Mouse (Mus musculus): Measurements from ENCODE around the gene Rgs10. TPM values are rescaled to one million over a fixed set of nuclear protein-coding genes. Genes with fewer than 3 reads are reported as not detected.
"Not testable (repeated sequence)": the region's sequence is repeated elsewhere in the genome, so short reads cannot be mapped to it uniquely, and the experiment has no call there.

Rgs10 gene
- polyA plus RNA-seq, 1 experiment from 2014 or later = 56.8 TPM

GRCm38 (mm10) chr7:128346522-128346921 lies 72.0 kb downstream of the Rgs10 start:
- Histone ChIP-seq H3K4me3 (ENCODE audit: low read depth, low read length) (no peak overlapping the region), H3K27ac (ENCODE audit: low read depth, low read length) (no peak overlapping the region), H3K4me1 (ENCODE audit: control insufficient read depth, insufficient read depth, low read length) (no peaks in the 10 kb centered on the region; the same call in 1 of the 2 replicates), H3K9me3 (ENCODE audit: control insufficient read depth, low read length) (no peaks in the 10 kb centered on the region), H3K9ac (replicated peaks; ENCODE audit: low read depth, low read length) (no peak overlapping the region), H3K4me2 (ENCODE audit: low read depth, low read length) (no peak overlapping the region), H3K36me3 (ENCODE audit: control insufficient read depth, insufficient read depth, low read length) (no peaks in the 10 kb centered on the region), H3K27me3 (ENCODE audit: control insufficient read depth, insufficient read depth, low read length) (no peaks in the 10 kb centered on the region)
- WGBS = 85% methylated on average over 2 of the region's 2 CpGs
- no peak for ATAC-seq (ENCODE audit: low read depth)

- no peaks in the 10 kb centered on the region; the same call in 1 of the 2 replicates for H3K4me1 ChIP-seq (ENCODE audit: control insufficient read depth, insufficient read depth, low read length)
- H3K27ac ChIP-seq (ENCODE audit: low read depth, low read length) = no peak overlapping the region
- no peak overlapping the region for H3K9ac ChIP-seq (replicated peaks; ENCODE audit: low read depth, low read length)
- ATAC-seq (ENCODE audit: low read depth) = no peak
- no peak overlapping the region for H3K4me2 ChIP-seq (ENCODE audit: low read depth, low read length)
- no peaks in the 10 kb centered on the region for H3K36me3 ChIP-seq (ENCODE audit: control insufficient read depth, insufficient read depth, low read length)
- H3K27me3 ChIP-seq (ENCODE audit: control insufficient read depth, insufficient read depth, low read length) = no peaks in the 10 kb centered on the region
- no peak overlapping the region for H3K4me3 ChIP-seq (ENCODE audit: low read depth, low read length)
- WGBS = 85% methylated on average over 6 of the region's 6 CpGs
- H3K9me3 ChIP-seq (ENCODE audit: control insufficient read depth, low read length) = no peaks in the 10 kb centered on the region
These were observed 72.9 kb downstream of the Rgs10 start for GRCm38 (mm10) chr7:128345691-128346090.

GRCm38 (mm10) chr7:128344928-128345653 lies 73.5 kb downstream of the Rgs10 start:
- H3K9me3 ChIP-seq (ENCODE audit: control insufficient read depth, low read length) = no peaks in the 10 kb centered on the region
- WGBS = 67% methylated on average over 6 of the region's 6 CpGs
- no peaks in the 10 kb centered on the region; the same call in 1 of the 2 replicates for H3K4me1 ChIP-seq (ENCODE audit: control insufficient read depth, insufficient read depth, low read length)
- H3K27ac ChIP-seq (ENCODE audit: low read depth, low read length) = no peak overlapping the region
- 0 out of 2 replicates have a peak, but pooled peaks have one; percentile 34 for ATAC-seq (ENCODE audit: low read depth)
- H3K4me2 ChIP-seq (ENCODE audit: low read depth, low read length) = no peak overlapping the region
- H3K4me3 ChIP-seq (ENCODE audit: low read depth, low read length) = no peak overlapping the region
- no peak overlapping the region for H3K9ac ChIP-seq (replicated peaks; ENCODE audit: low read depth, low read length)
- H3K36me3 ChIP-seq (ENCODE audit: control insufficient read depth, insufficient read depth, low read length) = no peaks in the 10 kb centered on the region
- no peaks in the 10 kb centered on the region for H3K27me3 ChIP-seq (ENCODE audit: control insufficient read depth, insufficient read depth, low read length)

- H3K27ac ChIP-seq (ENCODE audit: low read depth, low read length) = no peak overlapping the region
- no peaks in the 10 kb centered on the region for H3K27me3 ChIP-seq (ENCODE audit: control insufficient read depth, insufficient read depth, low read length)
- no peak overlapping the region for H3K4me2 ChIP-seq (ENCODE audit: low read depth, low read length)
- WGBS = 88% methylated on average over 7 of the region's 7 CpGs
- H3K36me3 ChIP-seq (ENCODE audit: control insufficient read depth, insufficient read depth, low read length) = no peaks in the 10 kb centered on the region
- no peak for ATAC-seq (ENCODE audit: low read depth)
- H3K9ac ChIP-seq (replicated peaks; ENCODE audit: low read depth, low read length) = no peak overlapping the region
- H3K4me3 ChIP-seq (ENCODE audit: low read depth, low read length) = no peak overlapping the region
- H3K9me3 ChIP-seq (ENCODE audit: control insufficient read depth, low read length) = no peaks in the 10 kb centered on the region
- H3K4me1 ChIP-seq (ENCODE audit: control insufficient read depth, insufficient read depth, low read length) = no peaks in the 10 kb centered on the region; the same call in 1 of the 2 replicates
These were observed 74.1 kb downstream of the Rgs10 start for GRCm38 (mm10) chr7:128344488-128344887.

DNA sequence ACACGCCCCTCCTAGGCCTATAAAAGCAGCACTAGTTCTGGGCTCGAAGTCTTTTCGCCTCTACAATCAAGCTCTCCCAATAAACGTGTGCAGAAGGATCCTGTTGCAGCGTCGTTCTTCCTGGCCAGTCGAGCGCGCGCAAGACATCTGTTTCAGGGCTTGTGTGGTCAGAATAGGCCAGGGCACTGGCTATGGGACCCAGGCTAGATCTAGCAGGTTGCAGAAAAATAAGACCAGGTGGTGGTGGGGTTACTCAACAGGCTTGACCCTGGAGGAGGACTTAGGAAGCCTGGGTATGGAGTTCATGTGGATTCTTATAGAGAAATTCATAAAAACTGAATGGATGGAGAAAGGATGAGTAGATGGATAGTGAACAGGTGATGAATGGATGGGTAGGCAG lies 75.9 kb downstream of the Rgs10 start:
- ATAC-seq (ENCODE audit: low read depth); H3K4me2 ChIP-seq (ENCODE audit: low read depth, low read length); H3K27ac ChIP-seq (ENCODE audit: low read depth, low read length); H3K27me3 ChIP-seq (ENCODE audit: control insufficient read depth, insufficient read depth, low read length); H3K9me3 ChIP-seq (ENCODE audit: control insufficient read depth, low read length); H3K36me3 ChIP-seq (ENCODE audit: control insufficient read depth, insufficient read depth, low read length); H3K9ac ChIP-seq (replicated peaks; ENCODE audit: low read depth, low read length); H3K4me3 ChIP-seq (ENCODE audit: low read depth, low read length); H3K4me1 ChIP-seq (ENCODE audit: control insufficient read depth, insufficient read depth, low read length): not testable (repeated sequence)
- 94% methylated on average over 7 of the region's 10 CpGs for WGBS

DNA sequence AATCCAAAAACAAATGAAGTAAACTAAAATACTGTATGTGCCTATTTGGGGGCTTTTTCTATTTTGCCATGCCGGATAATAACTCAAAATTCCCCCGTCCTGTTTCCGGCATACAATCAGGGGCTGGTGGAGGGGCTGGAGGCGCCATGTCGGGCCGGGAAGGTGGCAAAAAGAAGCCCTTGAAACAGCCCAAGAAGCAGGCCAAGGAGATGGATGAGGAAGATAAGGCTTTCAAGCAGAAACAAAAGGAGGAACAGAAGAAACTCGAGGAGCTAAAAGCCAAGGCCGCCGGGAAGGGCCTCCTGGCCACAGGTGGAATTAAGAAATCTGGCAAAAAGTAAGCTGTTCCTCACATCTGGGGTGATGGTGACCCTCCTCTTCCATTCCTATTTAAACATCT lies 78.2 kb downstream of the Rgs10 start:
- H3K27ac ChIP-seq (ENCODE audit: low read depth, low read length); H3K4me1 ChIP-seq (ENCODE audit: control insufficient read depth, insufficient read depth, low read length); H3K27me3 ChIP-seq (ENCODE audit: control insufficient read depth, insufficient read depth, low read length); H3K4me2 ChIP-seq (ENCODE audit: low read depth, low read length); ATAC-seq (ENCODE audit: low read depth); H3K4me3 ChIP-seq (ENCODE audit: low read depth, low read length); H3K9ac ChIP-seq (replicated peaks; ENCODE audit: low read depth, low read length); H3K36me3 ChIP-seq (ENCODE audit: control insufficient read depth, insufficient read depth, low read length); H3K9me3 ChIP-seq (ENCODE audit: control insufficient read depth, low read length): not testable (repeated sequence)
- WGBS = 80% methylated on average over 9 of the region's 9 CpGs

DNA sequence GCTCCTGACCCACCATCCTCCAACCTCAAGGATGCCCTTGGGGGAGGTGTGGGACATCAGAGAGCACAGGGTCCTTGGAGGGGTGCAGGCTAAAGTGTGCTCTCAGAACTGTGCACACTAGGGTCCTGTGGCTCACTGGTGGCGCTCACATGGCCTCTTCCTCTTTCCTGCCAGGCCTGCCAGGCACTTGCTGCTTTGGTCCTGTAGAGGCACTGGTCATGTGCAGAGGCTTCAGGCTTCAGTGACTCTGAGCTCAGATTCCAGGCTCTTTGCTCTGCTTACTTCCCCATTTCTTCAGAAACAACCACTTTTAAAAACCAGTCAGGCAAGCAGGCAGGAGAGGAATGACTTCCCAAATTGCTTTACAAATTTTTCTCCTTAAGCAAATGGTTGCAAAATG lies 85.7 kb downstream of the Rgs10 start:
- no peak for ATAC-seq (ENCODE audit: low read depth)

GRCm38 (mm10) chr7:128330981-128331380 lies 87.6 kb downstream of the Rgs10 start:
- no peaks in the 10 kb centered on the region for H3K4me1 ChIP-seq (ENCODE audit: control insufficient read depth, insufficient read depth, low read length)
- WGBS = 36% methylated on average over 9 of the region's 9 CpGs
- H3K4me3 ChIP-seq (ENCODE audit: low read depth, low read length) = no peak overlapping the region
- no peak for ATAC-seq (ENCODE audit: low read depth)
- H3K9me3 ChIP-seq (ENCODE audit: control insufficient read depth, low read length) = no peaks in the 10 kb centered on the region
- no peaks in the 10 kb centered on the region for H3K27me3 ChIP-seq (ENCODE audit: control insufficient read depth, insufficient read depth, low read length)
- peak overlapping the region; percentile 38 for H3K4me2 ChIP-seq (ENCODE audit: low read depth, low read length)
- peak overlapping the region; percentile 18; the same call in 1 of the 2 replicates for H3K27ac ChIP-seq (ENCODE audit: low read depth, low read length)
- H3K9ac ChIP-seq (replicated peaks; ENCODE audit: low read depth, low read length) = no peak overlapping the region; the same call in 1 of the 2 replicates
- H3K36me3 ChIP-seq (ENCODE audit: control insufficient read depth, insufficient read depth, low read length) = no peaks in the 10 kb centered on the region

More for the DNA sequence above, 85.7 kb downstream of the Rgs10 start:
- Histone ChIP-seq H3K36me3 (ENCODE audit: control insufficient read depth, insufficient read depth, low read length) (no peaks in the 10 kb centered on the region), H3K4me3 (ENCODE audit: low read depth, low read length) (no peak overlapping the region), H3K4me1 (ENCODE audit: control insufficient read depth, insufficient read depth, low read length) (no peaks in the 10 kb centered on the region), H3K27me3 (ENCODE audit: control insufficient read depth, insufficient read depth, low read length) (no peaks in the 10 kb centered on the region), H3K4me2 (ENCODE audit: low read depth, low read length) (no peak overlapping the region), H3K27ac (ENCODE audit: low read depth, low read length) (no peak overlapping the region), H3K9me3 (ENCODE audit: control insufficient read depth, low read length) (no peaks in the 10 kb centered on the region), H3K9ac (replicated peaks; ENCODE audit: low read depth, low read length) (no peak overlapping the region)
- 93% methylated on average over 1 of the region's 1 CpGs for WGBS

GRCm38 (mm10) chr7:128324977-128325376 lies 93.6 kb downstream of the Rgs10 start:
- Histone ChIP-seq H3K4me3 (ENCODE audit: low read depth, low read length) (no peak overlapping the region), H3K27ac (ENCODE audit: low read depth, low read length) (no peak overlapping the region), H3K4me2 (ENCODE audit: low read depth, low read length) (no peak overlapping the region), H3K9ac (replicated peaks; ENCODE audit: low read depth, low read length) (no peak overlapping the region), H3K4me1 (ENCODE audit: control insufficient read depth, insufficient read depth, low read length) (no peaks in the 10 kb centered on the region), H3K9me3 (ENCODE audit: control insufficient read depth, low read length) (no peaks in the 10 kb centered on the region), H3K36me3 (ENCODE audit: control insufficient read depth, insufficient read depth, low read length) (no peaks in the 10 kb centered on the region), H3K27me3 (ENCODE audit: control insufficient read depth, insufficient read depth, low read length) (no peaks in the 10 kb centered on the region)
- ATAC-seq (ENCODE audit: low read depth) = no peak
- WGBS = 100% methylated on average over 1 of the region's 1 CpGs

Measured in neural tube, embryonic 14.5 days (tissue).